Mouse (Mus musculus) testis, adult 2 months (tissue): ENCODE measurements around the gene Fndc4.
A peak's percentile ranks its signal among the peaks of the same experiment; 100 is the strongest.

Experiments
- CTCF ChIP-seq: fragments of 200-500 bp; IDR thresholded peaks from 2 replicates; pipeline ENCODE4 v1.5.1; 2012; ENCODE audit warnings: low read depth, mild to moderate bottlenecking, inconsistent platforms, low read length, moderate library complexity; ENCODE audit not compliant: control insufficient read depth, insufficient read depth, insufficient replicate concordance
- POLR2A ChIP-seq: fragments of 200-500 bp; IDR thresholded peaks from 2 replicates; pipeline ENCODE4 v1.6.1; 2012; ENCODE audit warnings: low read depth, mild to moderate bottlenecking, inconsistent platforms, low read length, moderate library complexity; ENCODE audit not compliant: control insufficient read depth

DNA sequence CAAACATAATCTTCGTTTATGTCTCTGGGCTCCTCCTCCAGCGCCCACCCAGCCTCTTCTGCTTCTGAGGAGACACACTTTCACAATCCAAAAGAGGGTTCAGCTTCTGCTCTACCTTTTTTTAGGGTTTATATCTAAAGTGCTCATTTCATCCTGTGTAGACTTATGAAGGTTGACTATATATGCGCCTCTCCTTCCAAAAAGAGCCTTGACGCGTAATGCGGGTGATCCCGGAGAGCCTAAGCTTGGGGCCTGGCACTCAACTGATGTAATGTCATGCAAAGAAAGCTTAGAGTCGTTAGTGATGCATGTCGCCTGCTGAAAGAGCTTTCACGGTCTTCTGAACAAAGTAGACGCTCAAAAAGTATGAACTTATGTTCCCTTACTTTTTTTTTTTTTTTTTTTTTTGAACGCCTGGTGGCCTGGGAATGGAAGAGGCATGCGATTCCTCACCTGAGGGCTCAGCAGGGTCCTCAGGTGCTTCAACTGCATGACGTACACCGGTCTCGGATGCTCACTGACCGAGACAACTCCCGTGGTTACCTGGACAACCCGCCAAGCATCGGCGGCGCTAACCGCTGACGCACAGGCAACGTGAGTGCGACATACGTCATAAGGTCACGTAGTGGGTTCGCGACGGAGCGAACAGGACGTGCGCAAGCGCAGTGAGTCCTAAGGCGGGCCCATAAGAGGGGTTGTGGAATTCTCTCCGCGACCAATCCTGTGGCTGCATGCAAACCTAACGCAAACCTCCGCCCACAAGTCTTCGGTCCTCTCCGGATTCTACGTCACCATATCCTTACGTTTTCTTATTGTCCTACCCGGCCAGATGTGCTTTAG is 5.1 kb downstream of the Fndc4 start, which contains the start of gene Ift172:
- peak; percentile 97 for TF ChIP-seq POLR2A
- TF ChIP-seq CTCF = no peak
